Mouse (Mus musculus) inflammation-experienced regulatory T-cells, adult 6 months (primary cell): ENCODE measurements at regions not wholly inside any gene's neighbourhood (a gene's known extent, or its start where the extent isn't known, plus 50 kb on each side); places are given as distances from the start of the nearest gene placed in this dataset.

Experiments used
- ATAC-seq: one replicate; pipeline ENCODE4 v1.8.0; 2017

DNA sequence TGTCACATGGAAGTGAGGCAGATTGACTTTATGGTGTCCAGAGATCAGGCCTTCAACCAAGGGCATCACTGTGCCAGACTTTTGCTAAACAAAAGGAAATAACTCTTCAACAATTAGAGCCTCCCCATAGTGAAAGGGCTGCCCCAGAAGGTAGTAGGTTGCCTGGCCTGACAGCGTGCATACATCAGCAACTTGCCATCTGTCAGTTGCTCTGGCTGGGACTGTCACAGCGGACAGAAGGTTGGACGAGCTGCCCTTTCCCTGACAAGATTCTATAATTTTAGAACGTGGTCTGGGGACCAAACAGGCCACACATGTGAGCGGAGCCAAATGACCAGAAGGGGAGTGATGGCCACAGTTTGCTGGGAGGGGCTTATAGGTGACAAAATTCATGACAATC, 119.7 kb upstream of the Rpl38 start:
- no peak for ATAC-seq

DNA sequence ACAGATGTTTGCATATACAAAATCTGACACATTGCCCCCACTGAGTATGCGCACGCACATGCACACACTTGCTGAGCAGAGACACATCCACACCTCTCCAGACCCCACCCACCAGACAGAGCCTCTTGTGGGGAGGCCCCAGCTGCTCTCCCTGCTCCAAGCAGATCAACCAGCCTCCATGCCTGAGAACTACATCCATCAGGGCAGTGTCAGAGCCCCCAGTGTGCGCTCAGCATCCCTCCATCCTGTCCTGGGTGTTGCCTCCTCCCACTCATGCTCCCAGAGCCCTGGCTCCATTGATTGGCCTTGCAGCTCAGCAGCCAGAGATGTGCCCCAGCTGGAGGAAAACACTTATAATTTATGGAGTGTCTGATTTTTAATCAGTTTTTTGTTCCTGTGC, 124.1 kb upstream of the Rpl38 start:
- no peak for ATAC-seq

DNA sequence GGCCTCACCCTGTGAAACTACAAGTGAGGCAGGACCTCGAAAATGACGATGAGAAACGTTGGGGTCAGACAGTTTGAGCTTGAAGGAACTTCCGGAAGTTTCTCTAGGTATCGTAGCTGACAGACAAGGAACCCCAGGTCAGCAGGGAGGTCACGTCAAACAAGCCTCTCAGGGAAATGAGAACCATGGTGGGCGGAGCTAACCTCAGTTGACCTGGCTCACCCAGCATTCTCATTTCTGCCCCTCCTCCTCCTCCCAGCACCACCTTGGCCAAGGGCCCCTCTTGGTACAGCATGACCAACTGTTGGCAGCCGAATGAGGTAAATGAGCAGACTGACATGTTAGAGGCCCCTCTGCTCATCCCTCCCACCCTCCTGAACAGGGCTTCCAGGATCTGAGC, 126.2 kb upstream of the Rpl38 start:
- no peak for ATAC-seq

DNA sequence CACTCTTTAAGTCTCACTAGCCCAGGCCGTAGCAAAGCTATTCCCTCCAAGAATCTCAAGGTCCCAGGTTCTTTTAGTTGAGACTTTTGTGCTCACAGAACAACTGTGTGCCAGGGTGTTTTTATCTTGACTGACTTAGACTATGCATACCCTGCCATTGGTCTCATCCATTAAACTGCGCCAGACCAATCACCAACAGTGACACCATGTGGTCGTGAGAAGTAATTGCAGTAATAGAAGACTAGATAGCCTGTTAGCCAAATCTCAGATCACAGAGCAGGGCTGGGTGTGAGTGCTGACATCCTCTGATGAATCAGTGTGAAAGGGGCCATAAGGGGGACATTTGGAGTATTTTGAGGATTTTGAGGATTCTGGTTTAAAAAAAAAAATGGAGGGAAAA, 127.8 kb upstream of the Rpl38 start:
- no peak for ATAC-seq

DNA sequence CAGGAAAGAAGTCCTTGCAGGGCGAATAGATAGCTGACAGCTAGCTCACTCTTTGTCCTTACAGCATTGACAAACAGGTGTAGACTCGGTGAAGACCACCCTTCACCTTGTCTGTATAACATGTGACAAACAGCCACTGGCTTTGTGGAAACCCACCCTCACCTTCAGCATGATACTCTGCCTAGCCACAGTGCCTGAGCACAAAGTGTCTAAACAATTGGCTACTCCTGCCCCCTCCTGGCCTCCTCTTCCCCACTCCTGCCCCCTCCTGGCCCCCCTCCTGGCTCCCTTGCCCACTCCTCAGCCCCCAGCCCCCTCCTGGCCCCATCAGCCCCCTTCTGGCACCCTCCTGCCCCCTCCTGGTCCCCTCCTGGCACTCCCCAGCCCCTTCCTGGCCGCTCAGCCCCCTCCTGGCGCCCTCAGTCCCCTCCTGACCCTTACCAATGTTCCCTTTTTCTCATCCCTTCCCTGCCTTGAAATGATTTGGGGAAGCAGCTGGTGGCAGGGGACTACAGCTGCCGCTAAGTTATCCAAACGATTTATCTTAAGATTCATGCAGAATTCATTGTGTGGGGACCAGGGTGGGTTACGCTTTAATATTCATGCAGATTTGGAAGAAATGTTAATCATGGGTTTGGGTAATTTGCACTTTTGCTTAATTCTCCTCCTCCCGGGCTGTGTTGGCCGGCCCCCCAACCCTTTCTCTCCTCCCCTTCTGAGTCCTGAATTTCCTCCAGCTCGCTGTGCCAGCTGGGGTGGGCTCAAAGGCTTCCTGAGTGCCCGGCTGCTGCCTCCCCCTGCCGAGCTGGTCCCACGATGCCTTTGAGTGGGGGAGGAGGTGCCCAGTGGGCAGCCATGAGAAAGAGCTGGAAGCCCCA, 131.5 kb upstream of the Rpl38 start:
- ATAC-seq, result no peak

DNA sequence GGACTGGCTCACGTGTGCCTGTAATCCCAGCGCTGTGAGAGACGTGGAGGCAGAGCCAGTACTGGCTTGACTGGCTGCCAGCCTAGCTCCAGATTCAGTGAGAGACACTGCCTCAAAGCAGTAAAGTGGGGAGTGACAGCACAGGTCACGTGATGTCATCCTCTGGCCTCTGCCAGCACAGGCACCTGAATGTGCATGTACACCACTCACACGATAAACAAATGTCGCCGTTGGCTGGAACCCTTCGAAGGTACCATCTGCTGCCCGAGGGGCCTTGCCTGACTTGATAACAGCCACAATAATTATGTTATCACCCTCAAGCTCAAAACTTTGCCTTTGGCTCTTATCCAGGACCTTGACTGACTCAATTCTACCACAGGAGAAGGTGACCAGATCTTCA, 132.4 kb upstream of the Rpl38 start:
- ATAC-seq, result no peak

DNA sequence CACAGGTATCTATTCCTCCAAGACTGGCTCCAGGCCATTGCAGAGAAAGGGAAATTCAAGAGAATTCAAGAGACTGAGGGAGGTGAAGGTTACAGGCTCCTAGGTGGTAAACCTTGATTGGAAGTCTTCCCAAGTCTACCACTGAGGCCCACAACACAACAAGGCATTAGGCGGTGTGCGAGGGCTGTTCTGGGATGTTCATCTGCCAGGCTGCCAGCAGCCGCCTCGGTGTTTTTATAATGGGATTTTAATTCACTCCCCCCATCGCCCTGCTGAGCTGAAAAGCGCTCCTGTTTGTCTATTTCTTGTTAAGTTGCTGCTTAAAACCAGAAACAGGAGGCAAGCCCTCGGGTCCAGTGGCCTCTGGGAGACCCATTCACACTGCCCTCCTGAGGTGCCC, 133.9 kb upstream of the Rpl38 start:
- no peak for ATAC-seq

DNA sequence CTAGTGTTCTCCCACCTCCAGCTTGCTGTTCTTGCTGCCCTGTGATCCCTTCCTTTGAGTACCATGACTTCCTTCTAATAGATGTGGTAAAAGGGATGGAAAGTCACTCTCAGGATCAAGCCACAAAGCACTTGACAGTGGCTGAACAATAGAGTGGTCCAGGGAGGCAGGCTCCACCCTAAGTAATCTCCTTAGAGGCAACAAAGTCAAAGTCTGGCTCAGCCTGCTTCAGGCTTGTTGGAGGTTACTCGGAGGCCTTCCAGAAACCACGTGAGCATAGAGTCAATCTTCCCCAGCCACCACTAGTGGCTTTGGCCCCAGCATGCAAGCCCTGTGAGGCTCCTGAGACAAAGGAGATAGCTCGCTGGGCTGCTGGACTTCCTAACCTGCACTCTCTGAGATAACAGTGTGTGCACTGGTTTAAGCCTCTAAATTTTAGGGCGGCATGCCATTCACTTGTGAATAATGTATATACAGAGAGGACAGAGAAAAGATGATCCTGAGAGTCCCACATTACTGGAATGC, 137.0 kb upstream of the Rpl38 start:
- ATAC-seq, result no peak

DNA sequence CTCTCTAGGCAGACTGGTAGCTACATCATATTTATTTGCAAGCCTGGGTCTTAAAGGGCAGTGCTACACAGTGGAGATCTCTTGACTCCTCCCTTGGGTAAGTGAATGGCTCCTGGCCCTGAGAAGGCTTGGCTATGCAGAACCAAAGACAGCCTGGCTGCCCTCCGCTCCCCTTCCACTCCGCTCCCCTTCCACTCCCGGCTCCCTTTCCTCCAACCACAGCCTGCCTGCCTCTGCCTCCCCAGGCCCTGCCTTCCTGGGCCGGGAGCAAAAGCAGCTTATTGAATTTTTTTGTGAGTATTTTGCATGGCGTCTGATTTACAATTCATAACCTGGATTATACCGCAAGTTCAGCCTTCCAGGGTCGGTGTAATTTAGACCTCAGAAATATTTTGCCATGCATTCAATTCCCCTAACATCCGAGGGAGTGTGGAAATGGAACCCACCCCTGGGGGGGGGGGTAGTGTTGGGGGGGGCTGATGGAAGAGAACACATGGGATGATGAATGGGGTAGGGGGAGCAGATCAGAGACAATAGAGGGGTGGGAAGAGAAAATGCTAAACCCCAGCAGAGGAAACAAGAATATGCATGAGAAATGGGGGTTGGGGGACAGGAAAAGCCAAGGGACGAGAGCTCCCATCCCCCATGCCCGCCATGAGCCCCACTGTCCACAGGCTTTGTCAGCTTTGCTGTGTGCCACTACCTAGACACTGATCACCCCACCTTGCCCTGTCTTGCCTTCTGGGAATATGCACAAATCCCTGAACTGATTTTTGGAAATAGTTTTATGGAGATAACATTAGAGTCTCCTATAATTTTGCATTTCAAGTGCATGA, 139.2 kb upstream of the Rpl38 start:
- ATAC-seq, result no peak

DNA sequence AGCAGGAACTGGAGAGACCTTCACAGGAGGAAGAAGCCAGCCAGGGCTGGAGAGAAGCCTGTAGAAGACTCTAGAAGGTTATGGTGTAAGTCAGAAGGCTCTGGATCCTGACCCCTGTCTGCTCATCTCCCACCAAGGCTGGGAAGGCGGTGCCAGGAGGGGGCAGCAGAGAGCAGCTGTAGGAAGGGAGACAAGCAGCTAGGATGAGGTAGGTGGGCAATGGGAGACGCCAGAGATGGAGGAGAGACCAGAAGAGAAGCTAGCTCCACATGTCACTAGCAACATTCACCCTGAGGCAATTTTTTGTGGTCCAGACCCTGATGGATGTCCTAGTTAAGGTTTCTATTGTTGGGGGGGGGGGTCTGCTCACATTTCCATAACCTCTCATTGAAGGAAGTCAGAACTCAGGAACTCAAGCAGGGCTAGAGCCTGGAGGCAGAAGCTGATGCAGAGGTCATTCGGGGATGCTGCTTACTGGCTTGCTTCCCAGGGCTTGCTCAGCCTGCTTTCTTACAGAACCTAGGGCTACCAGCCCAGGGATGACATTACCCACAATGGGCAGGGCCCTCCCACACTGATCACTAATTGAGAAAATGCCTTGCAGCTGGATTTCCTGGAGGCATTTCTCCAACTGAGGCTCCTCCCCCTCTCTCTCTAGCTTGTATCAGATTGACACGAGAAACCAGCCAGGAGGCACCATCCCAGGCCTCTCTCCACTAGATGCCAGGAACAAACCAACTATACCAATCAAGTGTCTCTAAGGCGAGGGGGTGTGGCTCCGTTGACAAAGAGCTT, 144.7 kb upstream of the Rpl38 start:
- no peak for ATAC-seq

DNA sequence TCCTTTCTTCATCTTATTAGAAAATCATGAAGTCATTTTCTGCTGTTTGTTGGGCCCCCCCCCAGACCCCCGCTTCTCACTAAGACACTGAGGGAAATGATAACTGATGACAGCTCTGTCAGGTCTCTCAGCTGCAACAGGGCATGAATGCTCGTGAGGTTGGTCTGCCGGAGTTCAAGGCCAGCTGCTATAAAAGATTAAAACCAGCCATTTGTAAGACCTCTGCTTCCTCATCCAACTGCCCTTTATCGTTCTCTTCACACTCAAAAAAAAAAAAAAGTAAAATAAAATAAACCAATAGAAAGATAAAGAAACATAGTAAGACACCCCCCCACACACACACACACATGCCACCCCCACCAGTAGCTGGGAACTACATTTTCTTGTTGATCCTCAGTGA, 153.0 kb upstream of the Rpl38 start:
- ATAC-seq, result no peak

DNA sequence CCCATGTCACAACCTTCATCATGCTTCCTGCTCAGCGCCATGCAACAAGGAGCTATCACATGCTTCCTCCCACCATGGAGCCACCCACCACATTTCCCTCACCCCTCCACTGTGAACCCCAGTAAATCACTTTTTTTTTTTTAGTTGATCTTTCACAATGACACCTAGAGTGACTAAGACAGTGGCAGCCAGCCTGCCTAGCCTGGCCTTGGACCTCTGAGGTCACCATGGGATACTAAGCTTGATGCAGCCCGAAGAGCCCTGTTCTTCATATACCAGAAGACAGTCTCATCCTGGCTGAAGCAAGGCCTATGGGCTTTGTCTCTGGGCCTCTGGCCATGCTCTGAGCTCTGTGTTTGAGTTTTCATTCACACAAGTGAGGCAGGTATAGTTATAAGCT, 154.2 kb upstream of the Rpl38 start:
- ATAC-seq, result no peak

DNA sequence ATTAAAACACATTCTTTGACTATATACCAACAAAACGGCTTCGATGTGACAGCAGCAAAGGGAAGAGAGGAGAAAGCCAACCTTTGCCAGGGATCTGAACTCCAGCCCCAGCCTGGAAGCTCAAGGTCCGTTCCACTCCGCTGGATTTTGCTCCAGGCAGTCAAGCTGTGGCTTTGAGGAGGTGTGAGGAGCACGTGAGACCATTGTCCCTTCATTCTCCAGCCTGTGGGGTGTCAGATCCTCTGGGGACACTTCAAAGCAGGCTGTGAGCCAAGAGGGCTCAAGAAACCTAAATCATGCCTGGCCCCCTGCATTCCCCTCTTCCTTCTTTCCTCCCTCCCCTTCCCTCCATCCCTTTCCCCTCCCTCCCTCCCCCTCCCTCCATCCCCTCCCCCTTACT, 154.9 kb upstream of the Rpl38 start:
- no peak for ATAC-seq

DNA sequence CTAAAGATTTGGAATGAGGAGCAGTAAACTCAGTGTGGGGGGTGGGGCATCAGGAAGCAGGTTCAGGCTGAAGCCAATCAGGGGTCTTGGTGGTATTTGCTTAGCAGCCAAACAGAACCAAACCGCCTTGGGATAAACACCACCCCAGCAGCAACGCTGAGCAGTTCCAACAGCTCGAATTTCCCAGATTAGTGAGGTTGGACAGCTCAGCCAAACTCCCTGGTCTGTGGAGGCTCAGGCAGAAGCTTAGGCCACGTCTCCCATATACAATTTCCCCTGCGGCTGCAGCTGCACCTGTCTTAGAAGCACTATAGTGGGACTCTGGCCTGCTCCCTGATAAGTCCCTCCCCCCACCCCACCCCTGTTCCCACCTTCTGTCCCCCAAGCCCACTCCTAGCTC, 156.3 kb upstream of the Rpl38 start:
- no peak for ATAC-seq

DNA sequence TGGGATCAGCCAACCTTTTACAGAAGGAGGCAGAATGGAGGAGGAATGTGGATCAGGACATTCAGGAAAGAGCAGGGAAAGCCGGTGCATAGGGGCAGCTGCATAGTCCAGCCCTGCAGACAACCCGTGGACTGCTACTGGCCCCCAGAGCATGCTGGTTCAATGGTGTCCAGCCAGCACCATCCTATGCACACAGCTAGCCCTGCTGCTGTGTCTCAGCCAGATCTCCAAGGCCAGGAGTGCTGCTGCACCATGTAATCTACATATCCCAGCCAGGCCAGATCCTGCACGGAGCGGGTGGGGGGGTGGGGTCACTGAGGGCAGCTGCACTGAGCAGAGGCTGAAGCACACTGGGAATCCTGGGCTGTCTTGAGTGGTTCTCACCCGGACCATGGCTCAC, 165.8 kb upstream of the Rpl38 start:
- no peak for ATAC-seq

DNA sequence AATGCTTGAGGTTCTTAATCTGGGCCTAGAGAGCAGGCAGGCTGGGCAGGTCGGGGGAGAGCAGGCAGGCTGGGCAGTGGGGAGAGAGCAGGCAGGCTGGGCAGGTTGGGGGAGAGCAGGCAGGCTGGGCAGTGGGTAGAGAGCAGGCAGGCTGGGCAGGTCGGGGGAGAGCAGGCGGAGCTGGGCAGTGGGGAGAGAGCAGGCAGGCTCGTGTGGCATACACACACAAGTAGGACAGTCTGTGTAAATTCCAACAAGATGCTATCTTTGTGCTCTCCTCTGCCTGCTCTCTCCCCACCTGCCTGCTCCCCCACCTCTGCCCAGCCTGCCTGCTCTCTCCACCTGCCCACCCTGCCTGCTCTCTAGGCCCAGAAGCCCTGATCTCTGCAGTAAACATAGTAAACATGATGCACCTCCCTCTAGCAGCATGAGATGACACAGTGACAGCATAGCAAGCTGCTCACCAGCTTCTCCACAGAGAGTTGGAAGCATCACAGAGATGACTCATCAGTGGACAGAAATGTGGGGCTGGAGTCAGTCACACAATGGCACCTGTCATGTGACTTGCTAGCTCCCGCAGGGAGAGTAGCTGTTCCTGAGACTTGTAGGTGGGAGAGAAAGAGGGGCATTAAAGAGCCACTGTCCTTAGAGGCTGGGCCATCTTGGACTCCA, 166.3 kb upstream of the Rpl38 start:
- ATAC-seq, result no peak

DNA sequence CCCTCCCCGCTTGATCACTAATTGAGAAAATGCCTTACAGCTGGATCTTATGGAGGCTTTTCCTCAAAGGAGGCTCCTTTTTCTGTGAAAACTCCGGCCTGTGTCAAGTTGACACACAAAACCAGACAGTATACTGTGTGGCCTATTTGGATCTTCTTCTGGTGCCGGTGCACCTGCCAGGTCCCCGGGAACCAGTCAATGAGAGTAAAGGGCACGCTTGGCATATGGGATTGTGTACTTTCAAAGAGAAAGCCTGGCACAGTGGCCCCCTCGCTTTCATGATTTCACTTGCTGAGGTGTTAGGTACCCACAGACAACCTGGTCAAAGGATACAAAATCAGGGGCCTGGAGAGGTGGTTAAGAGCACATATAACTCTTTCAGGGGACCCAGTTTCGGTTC, 167.9 kb upstream of the Rpl38 start:
- ATAC-seq, result no peak

DNA sequence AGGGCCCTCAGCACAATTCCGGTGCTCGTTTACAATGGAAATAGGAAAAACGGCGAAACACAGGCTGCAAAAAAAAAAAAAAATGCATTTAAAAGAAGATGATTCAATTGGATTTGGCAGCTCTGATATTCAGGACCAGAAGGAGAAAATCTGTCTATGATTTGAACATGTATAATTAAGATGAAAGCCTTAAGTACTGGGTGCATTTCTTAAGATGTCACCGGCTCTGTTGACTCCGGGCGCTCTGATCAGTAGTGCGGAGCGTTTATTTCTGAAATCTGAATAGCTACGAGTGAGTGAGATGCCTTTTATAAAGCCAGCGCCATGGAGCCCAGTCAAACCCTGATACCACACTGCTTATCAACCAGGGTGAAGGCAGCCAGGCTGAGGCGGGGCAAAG, 168.7 kb upstream of the Rpl38 start:
- no peak for ATAC-seq

DNA sequence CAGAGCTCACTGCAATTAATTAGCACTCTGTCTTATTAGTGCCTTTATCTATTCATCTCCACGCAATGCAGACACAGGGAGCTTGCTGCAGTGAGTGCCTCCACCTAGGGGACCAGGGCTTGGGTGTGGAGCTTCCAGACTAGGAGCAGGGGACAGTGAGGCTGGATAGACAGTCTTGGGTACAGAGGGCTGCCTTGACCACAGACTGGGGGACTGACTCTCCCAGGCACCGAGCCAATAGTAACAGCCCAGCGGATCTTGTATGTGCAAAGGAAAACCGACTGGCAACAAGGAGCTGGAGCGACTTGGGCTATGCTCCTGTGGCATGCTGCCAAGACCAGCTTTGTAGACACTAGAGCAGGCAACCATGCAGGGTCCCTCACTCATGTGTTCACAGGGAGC, 172.8 kb upstream of the Rpl38 start:
- ATAC-seq, result no peak

DNA sequence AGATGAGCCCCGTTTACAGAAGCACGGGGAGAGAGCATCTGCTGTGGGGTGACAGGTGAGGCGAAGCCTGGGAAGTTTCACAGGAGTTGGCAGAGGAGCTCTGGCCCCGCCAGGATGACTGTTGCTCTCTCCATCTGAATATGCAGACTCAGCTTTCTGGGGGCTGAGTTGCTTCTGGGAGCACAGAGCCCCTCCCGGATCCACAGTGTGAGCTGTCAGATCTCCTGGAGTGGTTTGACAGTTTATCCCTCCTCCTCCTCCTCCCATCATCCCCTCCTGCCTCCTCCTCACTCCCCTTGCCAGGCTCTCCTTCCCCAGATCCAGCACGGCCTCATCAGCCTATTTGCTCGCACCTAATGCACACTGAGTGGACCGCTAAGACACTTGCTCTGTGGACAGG, 181.9 kb upstream of the Rpl38 start:
- ATAC-seq, result no peak

DNA sequence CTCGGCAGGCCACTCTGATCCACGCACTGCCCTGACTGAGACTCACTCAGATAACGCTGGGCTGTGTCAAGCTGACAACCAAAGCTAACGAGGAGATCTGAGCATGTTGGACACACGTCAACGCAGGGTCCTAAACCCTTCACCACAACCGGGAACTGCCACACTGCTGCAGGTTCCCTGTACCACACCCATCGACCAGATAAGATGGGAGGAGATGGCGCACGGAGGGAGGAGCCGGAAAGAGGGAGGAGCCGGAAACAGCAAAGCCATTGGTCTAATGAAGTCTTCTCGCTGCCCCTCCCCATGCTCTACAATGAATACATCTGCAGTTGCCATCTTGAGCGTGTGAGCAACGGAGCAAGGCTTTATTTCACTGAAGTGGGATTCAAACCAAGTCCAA, 182.9 kb upstream of the Rpl38 start:
- ATAC-seq, result no peak

DNA sequence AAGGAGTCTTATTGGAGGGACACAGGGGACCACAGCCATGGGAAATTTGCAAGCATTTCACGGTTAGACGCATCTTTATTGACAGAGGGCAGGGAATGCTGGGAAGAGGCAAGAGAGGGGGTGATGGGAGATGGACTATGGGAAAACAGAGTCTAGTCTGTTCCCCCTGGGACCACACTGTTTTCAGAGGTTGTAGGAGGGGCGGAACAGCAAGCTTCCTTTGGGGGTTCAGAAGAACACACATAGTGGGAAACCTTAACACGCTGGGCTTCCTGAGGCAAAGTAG, 183.7 kb upstream of the Rpl38 start:
- no peak for ATAC-seq
